Mouse (Mus musculus): ENCODE data around the gene P2ry2. TPM values are rescaled to one million over a fixed set of nuclear protein-coding genes. Genes with fewer than 3 reads are reported as not detected.

The P2ry2 gene
- polyA plus RNA-seq, 1 experiment: 0.75 TPM

DNA sequence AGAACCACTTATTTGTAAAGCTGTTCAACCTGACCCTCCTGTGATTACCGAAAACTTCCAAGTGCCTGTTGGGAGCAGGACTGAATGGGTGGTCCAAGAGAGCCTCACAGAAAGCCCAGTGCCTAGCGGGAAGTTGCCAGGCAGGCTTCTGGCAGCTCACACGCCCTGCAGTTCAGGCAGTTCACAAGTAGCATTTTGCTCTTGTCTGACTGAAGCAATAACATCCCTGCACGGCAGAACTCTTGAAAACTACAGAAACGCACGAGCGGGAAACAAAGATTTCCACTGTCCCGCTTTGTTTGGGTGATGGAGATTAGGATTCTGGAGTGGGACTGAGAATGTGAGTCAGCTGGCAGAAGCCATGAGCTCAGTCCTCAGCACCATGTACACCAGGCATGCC is 18.6 kb upstream of the P2ry2 start:
- WGBS: 25% methylated on average over 8 of the region's 8 CpGs
- no peak for TF ChIP-seq CTCF (IDR thresholded peaks at IDR 0.05; ENCODE audit: borderline replicate concordance, insufficient read depth, low read depth, low read length)
- TF ChIP-seq POLR2A (IDR thresholded peaks at IDR 0.05; ENCODE audit: borderline replicate concordance, insufficient read depth, low read length): no peak
- Histone ChIP-seq H3K27me3 (ENCODE audit: control insufficient read depth, insufficient read depth, low read length) (no peaks in the 10 kb centered on the region), H3K4me3 (replicated peaks; ENCODE audit: insufficient read depth, low read depth, low read length) (no peak overlapping the region), H3K4me1 (ENCODE audit: control insufficient read depth, insufficient read depth, low read length) (peaks cover 9% of the 10 kb centered on the region; the same call in 1 of the 2 replicates), H3K27ac (ENCODE audit: insufficient read depth, low read length) (no peak overlapping the region)
- no peak for DNase-seq

DNA sequence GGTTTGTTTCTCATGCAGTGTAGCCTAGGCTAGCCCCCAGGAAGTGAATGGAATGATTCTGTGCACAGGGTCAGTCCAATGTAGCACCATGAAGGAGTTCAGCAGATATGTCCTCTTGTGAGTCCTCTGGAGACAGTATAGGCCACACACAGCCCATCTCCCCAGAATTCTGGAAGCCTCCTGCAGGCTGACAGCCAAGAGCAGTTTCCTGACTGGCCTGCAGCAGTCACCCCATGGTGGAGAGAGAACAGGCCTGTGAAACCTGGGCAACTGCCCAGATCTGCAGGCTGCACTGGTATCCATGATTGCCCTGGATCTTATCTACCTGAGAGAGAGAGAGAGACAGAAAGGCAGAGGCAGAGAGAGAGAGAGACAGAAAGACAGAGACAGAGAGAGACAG is 18.1 kb upstream of the P2ry2 start:
- H3K27ac ChIP-seq (ENCODE audit: insufficient read depth, low read length): no peak overlapping the region
- peaks cover 9% of the 10 kb centered on the region; the same call in 1 of the 2 replicates for H3K4me1 ChIP-seq (ENCODE audit: control insufficient read depth, insufficient read depth, low read length)
- H3K4me3 ChIP-seq (replicated peaks; ENCODE audit: insufficient read depth, low read depth, low read length): no peak overlapping the region
- TF ChIP-seq POLR2A (IDR thresholded peaks at IDR 0.05; ENCODE audit: borderline replicate concordance, insufficient read depth, low read length) (no peak), CTCF (IDR thresholded peaks at IDR 0.05; ENCODE audit: borderline replicate concordance, insufficient read depth, low read depth, low read length) (no peak)
- H3K27me3 ChIP-seq (ENCODE audit: control insufficient read depth, insufficient read depth, low read length): no peaks in the 10 kb centered on the region
- peak; percentile 63 to 81 for DNase-seq

DNA sequence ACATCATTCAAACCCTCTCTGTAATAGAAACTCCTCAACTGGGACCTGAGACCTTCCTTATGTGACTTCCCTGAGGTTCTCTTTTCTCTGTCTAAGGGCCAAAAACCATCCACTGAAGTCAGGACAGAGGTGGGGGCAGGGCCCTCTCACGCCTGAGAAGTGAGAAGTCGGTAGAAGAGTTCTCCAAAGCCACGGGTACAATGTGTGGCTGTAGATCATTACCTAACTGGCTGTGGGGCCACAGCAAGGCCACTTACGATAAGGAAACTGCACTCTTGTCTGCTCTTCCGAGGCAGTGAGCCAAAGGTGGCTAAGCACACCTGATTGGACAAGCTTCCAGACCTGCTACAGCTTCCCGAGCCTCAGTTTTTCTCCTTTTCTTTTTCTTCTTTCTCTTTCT is 16.8 kb upstream of the P2ry2 start:
- no peaks in the 10 kb centered on the region for H3K27me3 ChIP-seq (ENCODE audit: control insufficient read depth, insufficient read depth, low read length)
- 96% methylated on average over 6 of the region's 6 CpGs for WGBS
- peaks cover 9% of the 10 kb centered on the region; the same call in 1 of the 2 replicates for H3K4me1 ChIP-seq (ENCODE audit: control insufficient read depth, insufficient read depth, low read length)
- no peak overlapping the region for H3K4me3 ChIP-seq (replicated peaks; ENCODE audit: insufficient read depth, low read depth, low read length)
- TF ChIP-seq CTCF (IDR thresholded peaks at IDR 0.05; ENCODE audit: borderline replicate concordance, insufficient read depth, low read depth, low read length): no peak
- TF ChIP-seq POLR2A (IDR thresholded peaks at IDR 0.05; ENCODE audit: borderline replicate concordance, insufficient read depth, low read length): no peak
- no peak overlapping the region for H3K27ac ChIP-seq (ENCODE audit: insufficient read depth, low read length)
- DNase-seq: no peak

DNA sequence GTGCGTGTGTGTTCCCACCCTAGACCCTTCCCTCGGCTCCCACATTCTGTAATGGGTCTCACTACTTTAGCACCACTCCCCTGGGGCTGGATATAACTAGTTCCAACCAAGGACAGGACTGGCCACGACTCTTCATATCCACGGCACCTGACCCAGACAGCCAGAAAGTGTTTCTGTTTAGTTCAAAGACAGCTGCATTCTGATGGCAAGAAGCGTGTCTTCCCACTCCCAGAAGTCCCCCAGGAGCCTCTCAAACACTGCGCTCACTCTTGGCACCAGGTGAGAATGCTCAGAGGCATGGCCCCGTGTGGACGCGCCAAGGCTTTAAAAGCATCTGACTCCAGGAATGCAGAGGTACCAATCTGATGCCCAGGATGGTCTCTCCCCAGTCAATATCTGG is 16.3 kb upstream of the P2ry2 start:
- Histone ChIP-seq H3K27ac (ENCODE audit: insufficient read depth, low read length) (no peak overlapping the region), H3K4me1 (ENCODE audit: control insufficient read depth, insufficient read depth, low read length) (peaks cover 9% of the 10 kb centered on the region; the same call in 1 of the 2 replicates), H3K27me3 (ENCODE audit: control insufficient read depth, insufficient read depth, low read length) (no peaks in the 10 kb centered on the region), H3K4me3 (replicated peaks; ENCODE audit: insufficient read depth, low read depth, low read length) (no peak overlapping the region)
- no peak for DNase-seq
- WGBS: 80% methylated on average over 9 of the region's 9 CpGs
- TF ChIP-seq POLR2A (IDR thresholded peaks at IDR 0.05; ENCODE audit: borderline replicate concordance, insufficient read depth, low read length) (no peak), CTCF (IDR thresholded peaks at IDR 0.05; ENCODE audit: borderline replicate concordance, insufficient read depth, low read depth, low read length) (no peak)

DNA sequence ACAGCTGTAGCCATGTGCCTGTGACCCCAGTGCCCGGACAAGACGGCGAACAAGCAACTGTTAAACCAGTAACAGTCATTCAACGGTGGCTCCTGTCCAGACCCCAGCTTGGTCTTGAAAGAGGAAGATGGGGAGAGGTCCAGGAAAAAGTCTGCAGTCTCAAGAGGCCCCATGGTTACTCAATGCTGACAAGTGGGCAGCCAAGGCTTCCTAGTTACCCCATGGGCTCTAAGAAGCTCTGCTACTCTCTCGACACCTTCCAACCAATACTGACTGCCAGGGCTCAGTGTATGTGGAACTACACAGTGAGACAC is 15.7 kb upstream of the P2ry2 start:
- Histone ChIP-seq H3K27ac (ENCODE audit: insufficient read depth, low read length) (no peak overlapping the region), H3K4me1 (ENCODE audit: control insufficient read depth, insufficient read depth, low read length) (peaks cover 9% of the 10 kb centered on the region; the same call in 1 of the 2 replicates), H3K27me3 (ENCODE audit: control insufficient read depth, insufficient read depth, low read length) (no peaks in the 10 kb centered on the region), H3K4me3 (replicated peaks; ENCODE audit: insufficient read depth, low read depth, low read length) (no peak overlapping the region)
- no peak for DNase-seq
- WGBS: 60% methylated on average over 5 of the region's 5 CpGs
- TF ChIP-seq POLR2A (IDR thresholded peaks at IDR 0.05; ENCODE audit: borderline replicate concordance, insufficient read depth, low read length) (no peak), CTCF (IDR thresholded peaks at IDR 0.05; ENCODE audit: borderline replicate concordance, insufficient read depth, low read depth, low read length) (no peak)

DNA sequence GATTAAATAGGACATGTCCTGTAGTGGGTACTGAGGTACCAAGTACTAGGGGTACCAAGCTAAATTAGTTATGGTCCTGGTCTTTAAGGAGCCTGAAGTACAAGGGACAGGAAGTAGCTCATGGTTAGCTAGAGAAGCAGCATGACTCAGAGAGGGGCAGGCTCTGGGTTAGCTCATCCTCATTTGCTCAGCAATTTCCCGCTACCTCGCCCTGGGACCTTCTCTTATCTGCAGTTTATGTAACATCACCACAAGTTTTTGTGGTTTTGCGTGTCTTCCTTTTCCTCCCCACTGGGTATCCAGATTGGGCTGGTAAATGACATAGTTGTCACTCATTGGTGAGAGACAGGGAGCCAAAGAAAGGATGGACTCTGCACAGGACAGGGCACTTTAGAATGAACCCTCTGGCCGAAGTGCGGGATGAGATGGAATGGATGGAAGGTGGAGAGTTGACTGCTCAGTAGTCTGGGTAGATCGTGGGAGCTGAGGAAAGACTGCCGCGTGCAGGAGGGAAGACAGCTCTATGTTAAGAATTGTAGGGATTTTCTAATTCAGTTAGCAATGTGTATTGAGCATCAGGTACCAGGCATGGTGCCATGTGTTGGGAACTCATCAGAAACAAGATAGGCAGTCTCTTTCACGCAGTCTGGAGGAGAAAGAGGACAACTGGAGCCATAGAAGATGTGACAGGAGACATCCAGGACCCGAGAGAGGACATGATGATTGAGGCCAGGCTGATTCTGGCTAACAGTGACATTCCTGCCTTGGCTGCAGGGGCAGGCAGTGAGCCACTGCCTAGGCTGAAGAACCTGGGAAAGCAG is 15.2 kb upstream of the P2ry2 start:
- Histone ChIP-seq H3K27ac (ENCODE audit: insufficient read depth, low read length) (no peak overlapping the region), H3K4me1 (ENCODE audit: control insufficient read depth, insufficient read depth, low read length) (peaks cover 9% of the 10 kb centered on the region; the same call in 1 of the 2 replicates), H3K4me3 (replicated peaks; ENCODE audit: insufficient read depth, low read depth, low read length) (no peak overlapping the region), H3K27me3 (ENCODE audit: control insufficient read depth, insufficient read depth, low read length) (no peaks in the 10 kb centered on the region)
- DNase-seq: no peak
- TF ChIP-seq CTCF (IDR thresholded peaks at IDR 0.05; ENCODE audit: borderline replicate concordance, insufficient read depth, low read depth, low read length) (no peak), POLR2A (IDR thresholded peaks at IDR 0.05; ENCODE audit: borderline replicate concordance, insufficient read depth, low read length) (no peak)
- WGBS: 64% methylated on average over 10 of the region's 10 CpGs

DNA sequence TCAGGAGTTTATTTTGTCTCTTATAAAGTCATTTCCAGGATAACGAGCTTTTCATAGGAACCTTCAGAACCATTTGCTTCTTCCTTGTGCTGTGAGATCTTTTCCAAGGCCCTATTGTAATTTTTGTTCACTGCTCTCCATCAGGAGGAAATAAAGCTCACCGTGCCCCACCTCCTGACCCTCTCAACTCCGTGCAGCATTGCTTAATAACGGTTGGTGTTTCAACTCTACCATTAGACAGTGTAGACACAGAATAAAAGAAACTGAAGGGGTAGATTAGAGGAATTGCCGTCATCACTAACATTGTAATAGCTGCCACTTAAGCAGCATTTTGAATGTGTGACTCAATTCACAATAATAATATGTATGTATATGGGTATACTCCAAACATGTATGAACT is 14.2 kb upstream of the P2ry2 start:
- Histone ChIP-seq H3K4me3 (replicated peaks; ENCODE audit: insufficient read depth, low read depth, low read length) (no peak overlapping the region), H3K27me3 (ENCODE audit: control insufficient read depth, insufficient read depth, low read length) (no peaks in the 10 kb centered on the region), H3K27ac (ENCODE audit: insufficient read depth, low read length) (no peak overlapping the region), H3K4me1 (ENCODE audit: control insufficient read depth, insufficient read depth, low read length) (peaks cover 9% of the 10 kb centered on the region; the same call in 1 of the 2 replicates)
- DNase-seq: no peak
- no peak for TF ChIP-seq CTCF (IDR thresholded peaks at IDR 0.05; ENCODE audit: borderline replicate concordance, insufficient read depth, low read depth, low read length)
- no peak for TF ChIP-seq POLR2A (IDR thresholded peaks at IDR 0.05; ENCODE audit: borderline replicate concordance, insufficient read depth, low read length)
- WGBS: 87% methylated on average over 5 of the region's 5 CpGs

DNA sequence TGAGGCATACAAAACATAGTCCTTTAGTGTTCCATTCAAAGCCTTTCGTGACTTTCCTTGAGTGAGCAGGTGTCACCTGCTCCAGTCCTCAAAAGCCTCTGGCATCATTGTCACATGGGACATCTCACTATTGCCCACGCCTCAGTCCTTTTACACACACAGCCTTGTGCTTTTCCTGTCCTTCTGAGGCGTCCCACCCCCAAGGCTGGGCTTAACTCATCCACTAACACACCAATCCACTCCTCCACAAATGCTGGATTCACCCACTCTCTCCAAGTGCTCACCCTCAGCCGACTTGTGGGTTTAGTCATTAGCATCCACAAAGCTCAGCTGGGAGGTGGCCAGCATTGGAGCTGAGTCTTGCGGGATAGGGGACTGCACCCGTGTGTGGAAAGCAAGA is 4.8 kb upstream of the P2ry2 start:
- H3K4me1 ChIP-seq (ENCODE audit: control insufficient read depth, insufficient read depth, low read length): peaks cover 2% of the 10 kb centered on the region; the same call in 1 of the 2 replicates
- WGBS: 45% methylated on average over 6 of the region's 6 CpGs
- TF ChIP-seq CTCF (IDR thresholded peaks at IDR 0.05; ENCODE audit: borderline replicate concordance, insufficient read depth, low read depth, low read length): no peak
- no peak for TF ChIP-seq POLR2A (IDR thresholded peaks at IDR 0.05; ENCODE audit: borderline replicate concordance, insufficient read depth, low read length)
- no peak for DNase-seq
- no peak overlapping the region for H3K27ac ChIP-seq (ENCODE audit: insufficient read depth, low read length)
- peaks cover 1% of the 10 kb centered on the region; the same call in 1 of the 2 replicates for H3K27me3 ChIP-seq (ENCODE audit: control insufficient read depth, insufficient read depth, low read length)
- H3K4me3 ChIP-seq (replicated peaks; ENCODE audit: insufficient read depth, low read depth, low read length): no peak overlapping the region

All from cerebellum, adult 2 months (tissue).